ENCODE assay signal across 27 mouse cellular contexts in genomic region chr11:108034376-108034775, GRCm38 (mm10).
DNase-seq lines count a peak whose midpoint lies in the region; ATAC-seq lines count a peak whose summit lies in the region.
"Had no signal": no experiment of that assay in that cellular context is flagged by ENCODE, and none has a peak within 500 bp of the region (broad histone marks: within the 10 kb centered on the region; RNA-seq: fewer than 3 reads in every experiment).

No protein-coding gene starts in this region.

- H3K4me1 ChIP-seq in forebrain, embryonic 10.5 days: peaks cover 56% of the 10 kb centered on the region
- H3K4me1 ChIP-seq in forebrain, embryonic 13.5 days: peaks cover 29% of the 10 kb centered on the region
- H3K4me1 ChIP-seq: liver, embryonic 15.5 days had no signal

- H3K4me2 ChIP-seq in forebrain, embryonic 13.5 days: no peak overlapping the region
- H3K4me2 ChIP-seq: embryonic facial prominence, embryonic 15.5 days; heart, embryonic 15.5 days; hindbrain, embryonic 13.5 days; limb, embryonic 12.5 days; liver, embryonic 15.5 days; lung, embryonic 14.5 days had no signal

- H3K27me3 ChIP-seq in forebrain, embryonic 10.5 days (ENCODE audit: poor library complexity, severe bottlenecking): peaks cover 61% of the 10 kb centered on the region
- H3K27me3 ChIP-seq in forebrain, embryonic 13.5 days: no peaks in the 10 kb centered on the region
- H3K27me3 ChIP-seq: embryonic facial prominence, embryonic 15.5 days; heart, embryonic 15.5 days; hindbrain, embryonic 13.5 days; limb, embryonic 12.5 days; liver, embryonic 15.5 days; Patski had no signal

- DNase-seq in forebrain, embryonic 10.5 days (ENCODE audit: extremely low spot score, low spot score): peak; percentile 53
- peak; percentile 82 for DNase-seq in heart, adult 11 months
- no peak for DNase-seq in heart, adult 9 months (ENCODE audit: low spot score in 2 of 2)
- DNase-seq in testis, postnatal 10 days (ENCODE audit: low spot score): peak; percentile 22
- DNase-seq in testis, postnatal 14 days (ENCODE audit: low spot score): no peak
- DNase-seq in thymus, postnatal 14 days: no peak
- DNase-seq: adrenal gland, postnatal 14 days; cerebellum, adult 18-20 months; cerebellum, postnatal 10 days; heart, postnatal 36 days; kidney, adult 11 months; kidney, postnatal 14 days; lung, embryonic 14.5 days; lung, postnatal 14 days; right cerebral cortex, postnatal 14 days; thymus, adult 18-20 months; thymus, postnatal 36 days had no signal

- peak overlapping the region; percentile 25; the same call in 1 of the 2 replicates for H3K27ac ChIP-seq in forebrain, embryonic 10.5 days
- H3K27ac ChIP-seq in forebrain, embryonic 13.5 days: no peak overlapping the region
- H3K27ac ChIP-seq: embryonic facial prominence, embryonic 10.5 days; embryonic facial prominence, embryonic 15.5 days; heart, embryonic 15.5 days; hindbrain, embryonic 13.5 days; limb, embryonic 12.5 days; liver, embryonic 15.5 days had no signal

- ATAC-seq in forebrain, embryonic 13.5 days: no peak; the same call in 1 of the 2 replicates
- ATAC-seq: midbrain, embryonic 16.5 days; Patski had no signal

- WGBS in forebrain, embryonic 10.5 days: 9% methylated on average over 7 of the region's 7 CpGs
- 4% methylated on average over 7 of the region's 7 CpGs for WGBS in forebrain, embryonic 13.5 days

- no peak overlapping the region for H3K9ac ChIP-seq in forebrain, embryonic 13.5 days
- H3K9ac ChIP-seq: embryonic facial prominence, embryonic 15.5 days; heart, embryonic 15.5 days; hindbrain, embryonic 13.5 days; limb, embryonic 12.5 days; liver, embryonic 15.5 days; lung, embryonic 14.5 days had no signal

- no peaks in the 10 kb centered on the region for H3K9me3 ChIP-seq in forebrain, embryonic 10.5 days
- H3K9me3 ChIP-seq in forebrain, embryonic 13.5 days (replicated peaks): no peaks in the 10 kb centered on the region
- H3K9me3 ChIP-seq: embryonic facial prominence, embryonic 10.5 days; embryonic facial prominence, embryonic 15.5 days; heart, embryonic 15.5 days; hindbrain, embryonic 13.5 days; limb, embryonic 12.5 days; liver, embryonic 15.5 days had no signal

- no peak overlapping the region for H3K4me3 ChIP-seq in forebrain, embryonic 10.5 days
- no peak overlapping the region for H3K4me3 ChIP-seq in forebrain, embryonic 13.5 days
- H3K4me3 ChIP-seq: embryonic facial prominence, embryonic 10.5 days; embryonic facial prominence, embryonic 15.5 days; heart, embryonic 15.5 days; hindbrain, embryonic 13.5 days; limb, embryonic 12.5 days; liver, embryonic 15.5 days had no signal

- H3K36me3 ChIP-seq in forebrain, embryonic 10.5 days (replicated peaks): no peaks in the 10 kb centered on the region
- no peaks in the 10 kb centered on the region for H3K36me3 ChIP-seq in forebrain, embryonic 13.5 days (ENCODE audit: poor library complexity, severe bottlenecking)
- H3K36me3 ChIP-seq: embryonic facial prominence, embryonic 10.5 days; embryonic facial prominence, embryonic 15.5 days; G1E; heart, embryonic 15.5 days; hindbrain, embryonic 13.5 days; limb, embryonic 12.5 days; liver, embryonic 15.5 days had no signal

Comparison
In these comparisons a context has a peak if more than half of its experiments do, and no peak if none do; other contexts are left out.
1. DNase-seq: peak in forebrain, embryonic 10.5 days (single experiment), heart, adult 11 months (single experiment) and testis, postnatal 10 days (single experiment); none in heart, adult 9 months (0 of 2), testis, postnatal 14 days (single experiment) and thymus, postnatal 14 days (single experiment).